ENCODE assay signal across 8 mouse cellular contexts in the genomic region with DNA sequence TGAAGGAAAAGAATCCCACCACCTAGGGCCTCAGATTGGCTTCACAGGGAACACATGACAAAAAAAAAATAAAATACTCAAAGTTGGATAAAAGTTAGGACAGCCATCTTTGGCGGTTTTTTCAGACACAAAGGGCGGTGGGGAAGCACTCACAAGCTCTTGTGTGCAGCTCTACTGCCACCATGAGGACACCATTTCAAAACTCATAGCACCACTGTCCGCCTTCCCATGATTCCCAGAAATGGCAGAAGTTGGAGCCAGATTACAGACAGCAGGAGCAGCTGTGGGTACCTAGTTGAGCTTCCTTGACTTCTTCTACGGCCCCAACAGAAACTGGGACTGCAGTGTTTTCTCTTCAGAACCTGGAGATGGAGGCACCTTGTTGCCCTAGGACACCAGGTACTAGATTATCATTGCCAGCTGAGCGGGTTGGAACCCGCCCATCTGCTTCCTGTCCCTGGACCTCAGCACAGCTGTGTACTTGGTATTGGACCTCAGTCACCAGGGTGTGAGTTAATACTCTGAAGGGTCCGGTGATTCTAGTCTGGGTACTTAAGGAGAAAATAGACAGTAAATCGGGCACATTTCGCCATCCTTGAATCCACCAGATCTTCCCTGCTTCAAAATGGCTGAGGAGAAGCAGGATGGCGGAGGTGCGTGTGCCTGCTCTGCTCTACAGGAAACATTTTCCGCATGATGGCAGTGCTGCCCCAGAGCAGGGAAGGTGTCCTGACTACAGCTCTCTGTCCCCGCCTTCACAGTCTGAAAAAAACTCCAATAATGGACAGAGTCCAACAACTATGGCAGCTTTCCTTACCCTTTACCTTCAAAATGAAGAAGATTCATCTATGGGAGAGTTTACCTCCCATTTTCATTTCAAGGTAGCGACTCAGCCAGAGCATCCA.
DNase-seq lines count a peak whose midpoint lies in the region; ATAC-seq and TF ChIP-seq lines count a peak whose summit lies in the region.
"Not testable (repeated sequence)": the region's sequence is repeated elsewhere in the genome, so short reads cannot be mapped to it uniquely, and the experiment has no call there.

No protein-coding gene starts in this region.

- not testable (repeated sequence) for H3K9ac ChIP-seq in forebrain, embryonic 16.5 days (replicated peaks; ENCODE audit: low read depth, low read length); kidney, embryonic 16.5 days (replicated peaks; ENCODE audit: low read length); liver, embryonic 12.5 days; midbrain, embryonic 12.5 days (replicated peaks)

- H3K4me1 ChIP-seq in E14TG2a.4 (replicated peaks; ENCODE audit: low read depth, low read length); forebrain, embryonic 16.5 days (replicated peaks; ENCODE audit: control insufficient read depth, insufficient read depth, low read length); kidney, embryonic 16.5 days (ENCODE audit: insufficient read depth, low read length); liver, embryonic 12.5 days; midbrain, embryonic 12.5 days: not testable (repeated sequence)

- peak overlapping the region; percentile 25; the same call in 1 of the 2 replicates for H3K4me2 ChIP-seq in forebrain, embryonic 16.5 days (ENCODE audit: low read length)
- H3K4me2 ChIP-seq in kidney, embryonic 16.5 days (replicated peaks; ENCODE audit: low read depth, low read length): peak overlapping the region; percentile 26; the same call in 1 of the 2 replicates
- peak overlapping the region; percentile 24; the same call in 1 of the 2 replicates for H3K4me2 ChIP-seq in liver, embryonic 12.5 days
- 0 out of 2 replicates have a peak overlapping the region, but pooled peaks have one; percentile 19 for H3K4me2 ChIP-seq in midbrain, embryonic 12.5 days (replicated peaks)

- not testable (repeated sequence) for H3K27me3 ChIP-seq in E14TG2a.4 (ENCODE audit: insufficient read depth, low read length); forebrain, embryonic 16.5 days (replicated peaks; ENCODE audit: control insufficient read depth, insufficient read depth, low read length); kidney, embryonic 16.5 days (ENCODE audit: insufficient read depth, low read length); liver, embryonic 12.5 days (replicated peaks); midbrain, embryonic 12.5 days

- TF ChIP-seq CTCF in E14TG2a.4 (conservative IDR thresholded peaks at IDR 0.05; ENCODE audit: low read length): peak; percentile 17; the same call in 1 of the 2 replicates

- not testable (repeated sequence) for H3K27ac ChIP-seq in forebrain, embryonic 16.5 days (ENCODE audit: low read length); kidney, embryonic 16.5 days (ENCODE audit: low read length); liver, embryonic 12.5 days; midbrain, embryonic 12.5 days (replicated peaks)

- H3K9me3 ChIP-seq in E14TG2a.4 (ENCODE audit: low read length); forebrain, embryonic 16.5 days (ENCODE audit: control insufficient read depth, low read length); kidney, embryonic 16.5 days (ENCODE audit: low read length); liver, embryonic 12.5 days (replicated peaks); midbrain, embryonic 12.5 days: not testable (repeated sequence)

- peak; percentile 63; the same call in 1 of the 2 replicates for ATAC-seq in forebrain, embryonic 16.5 days
- ATAC-seq in kidney, embryonic 16.5 days (ENCODE audit: low FRiP score, low TSS enrichment): peak; percentile 73; the same call in 1 of the 2 replicates
- not testable (repeated sequence) for ATAC-seq in liver, embryonic 12.5 days; midbrain, embryonic 12.5 days (ENCODE audit: low FRiP score, low read depth)

- H3K36me3 ChIP-seq in E14TG2a.4 (ENCODE audit: insufficient read depth, low read length): peaks cover 80% of the 10 kb centered on the region
- H3K36me3 ChIP-seq in forebrain, embryonic 16.5 days (ENCODE audit: control insufficient read depth, insufficient read depth); kidney, embryonic 16.5 days (ENCODE audit: insufficient read depth, low read length); liver, embryonic 12.5 days; midbrain, embryonic 12.5 days: not testable (repeated sequence)

- not testable (repeated sequence) for H3K4me3 ChIP-seq in E14TG2a.4 (replicated peaks; ENCODE audit: low read length); liver, embryonic 12.5 days
- H3K4me3 ChIP-seq in forebrain, embryonic 16.5 days (replicated peaks; ENCODE audit: low read length): peak overlapping the region; percentile 29
- H3K4me3 ChIP-seq in kidney, embryonic 16.5 days (ENCODE audit: low read length): peak overlapping the region; percentile 26; the same call in 1 of the 2 replicates
- 0 out of 2 replicates have a peak overlapping the region, but pooled peaks have one; percentile 3 for H3K4me3 ChIP-seq in midbrain, embryonic 12.5 days

- peak; percentile 74 for DNase-seq in cerebellum, adult 8-10 months
- DNase-seq in heart, postnatal 4 days: peak; percentile 90
- peak; percentile 71 for DNase-seq in retina, postnatal 1 day

- 67% methylated on average over 14 of the region's 14 CpGs for WGBS in forebrain, embryonic 16.5 days
- 60% methylated on average over 14 of the region's 14 CpGs for WGBS in kidney, embryonic 16.5 days
- 64% methylated on average over 14 of the region's 14 CpGs for WGBS in liver, embryonic 12.5 days (ENCODE audit: insufficient replicate concordance)
- WGBS in midbrain, embryonic 12.5 days: 58% methylated on average over 14 of the region's 14 CpGs
